Mouse (Mus musculus) Patski (cell line): ENCODE results near the gene Ggta1. TPM values are rescaled to one million over a fixed set of nuclear protein-coding genes. Genes with fewer than 3 reads are reported as not detected.

ENCODE experiments used
- ATAC-seq: fragments of 100-300 bp; one replicate; pipeline ENCODE4 v1.8.0; 2021
- CTCF ChIA-PET: fragments of 350-600 bp; sonication (Branson Sonifier 250); formaldehyde crosslinking; loops from one replicate; lab custom pipeline; 2022; ENCODE audit warnings: inconsistent platforms; lab: Charles Lee
- POLR2A ChIA-PET: fragments of 350-600 bp; sonication (Branson Sonifier 250); formaldehyde crosslinking; loops from one replicate; lab custom pipeline; 2022; ENCODE audit warnings: antibody characterized with exemption, inconsistent platforms; lab: Charles Lee
- DNase-seq: peaks from one replicate; pipeline ENCODE4 v3.0.0-alpha.2; 2011; ENCODE audit warnings: low read depth, low spot score
- H3K27me3 ChIP-seq: fragments of 371-371 bp; one replicate; pipeline ENCODE4 v1.5.1; 2021
- CTCF ChIP-seq: fragments of 100-300 bp; IDR thresholded peaks from one replicate; pipeline ENCODE4 v1.5.1; 2021
- in situ Hi-C: fragments of 300-500 bp; cut with MboI; formaldehyde crosslinking; loops from 3 replicates; pipeline ENCODE4 v1.11.1; 2018; ENCODE audit warnings: low pct_unique_long_range_greater_than_20kb, mixed read lengths
- polyA plus RNA-seq: library from polyadenylated mRNA; unstranded; gene quantifications from one replicate; pipeline ENCODE4 v1.2.3, GENCODE M21; 2021

The Ggta1 gene
- polyA plus RNA-seq, 1 experiment from 2014 or later = 25.5 TPM

DNA sequence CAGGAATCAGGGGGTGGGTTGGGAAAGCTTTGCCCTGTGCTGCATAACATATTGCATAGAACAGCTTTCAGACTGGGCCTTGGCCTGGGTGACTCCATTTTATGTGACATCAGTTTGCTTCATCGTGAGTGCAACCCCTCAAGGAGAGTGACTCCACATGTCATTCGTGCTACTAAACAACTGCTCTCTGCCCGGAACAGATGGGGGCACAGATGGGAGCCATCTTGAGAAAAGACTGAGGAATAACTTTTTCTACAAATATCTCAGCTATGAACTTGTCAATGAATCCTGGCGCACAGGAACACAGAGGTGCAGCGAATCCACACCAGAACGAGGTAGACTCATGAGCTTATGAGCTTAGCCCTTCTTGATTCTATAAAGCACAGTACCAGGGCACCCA is 14.3 kb upstream of the Ggta1 start:
- in situ Hi-C loops = no loop called here
- ChIA-PET CTCF (interaction anchor here (1.1 to 1.5 kb wide), 2 partner anchors 12 to 262 kb away, joined by 3 to 5 read pairs; no protein-coding TSS in a partner anchor), POLR2A (interaction anchor here (1.1 kb wide), 1 partner anchor 18 kb away, joined by 3 read pairs; no protein-coding TSS in a partner anchor)
- TF ChIP-seq CTCF = no peak
- DNase-seq = no peak
- ATAC-seq = no peak
- H3K27me3 ChIP-seq = no peaks in the 10 kb centered on the region

DNA sequence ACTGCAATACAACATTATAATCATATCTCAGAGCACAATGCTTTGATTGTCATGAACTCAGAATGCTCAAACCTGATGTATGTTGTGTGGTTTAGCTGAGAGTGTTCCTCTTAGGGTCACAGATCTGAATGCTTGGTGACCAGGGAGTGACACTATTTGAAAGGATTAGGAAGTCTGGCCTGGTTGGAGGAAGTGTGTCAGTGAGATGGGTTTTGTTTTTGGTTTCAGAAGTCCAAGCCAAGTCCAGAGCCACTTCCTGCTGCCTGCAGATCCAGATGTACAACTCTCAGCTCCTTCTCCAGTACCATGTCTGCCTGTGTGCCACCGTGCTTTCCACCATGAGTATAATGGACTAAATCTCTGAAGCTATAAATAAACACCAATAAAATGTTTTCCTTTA is 11.9 kb upstream of the Ggta1 start:
- no peaks in the 10 kb centered on the region for H3K27me3 ChIP-seq
- POLR2A ChIA-PET = no interaction called here
- ATAC-seq (no peak), DNase-seq (no peak)
- in situ Hi-C loops = no loop called here
- CTCF ChIA-PET = no interaction called here
- no peak for TF ChIP-seq CTCF

DNA sequence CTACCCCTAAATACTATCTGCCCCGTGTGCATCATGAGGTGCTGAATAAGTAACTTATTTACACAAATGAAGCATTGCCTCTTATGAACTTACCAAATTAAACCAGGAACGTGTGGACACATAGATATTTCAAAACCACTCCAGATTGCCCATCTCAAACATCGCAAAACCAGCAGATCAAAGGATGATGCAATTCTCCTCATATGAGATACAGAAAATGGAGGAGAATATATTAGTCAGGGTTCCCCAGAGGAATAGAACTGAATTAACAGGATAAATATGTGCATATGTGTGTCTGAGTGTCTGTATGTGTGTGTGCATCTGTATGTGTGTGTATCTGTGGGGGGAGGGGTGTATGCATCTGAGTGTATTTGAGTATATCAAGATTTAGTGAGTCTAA is 6.2 kb upstream of the Ggta1 start:
- ATAC-seq (no peak), DNase-seq (no peak)
- H3K27me3 ChIP-seq = no peaks in the 10 kb centered on the region
- ChIA-PET POLR2A (no interaction called here), CTCF (no interaction called here)
- no peak for TF ChIP-seq CTCF
- in situ Hi-C loops = no loop called here

DNA sequence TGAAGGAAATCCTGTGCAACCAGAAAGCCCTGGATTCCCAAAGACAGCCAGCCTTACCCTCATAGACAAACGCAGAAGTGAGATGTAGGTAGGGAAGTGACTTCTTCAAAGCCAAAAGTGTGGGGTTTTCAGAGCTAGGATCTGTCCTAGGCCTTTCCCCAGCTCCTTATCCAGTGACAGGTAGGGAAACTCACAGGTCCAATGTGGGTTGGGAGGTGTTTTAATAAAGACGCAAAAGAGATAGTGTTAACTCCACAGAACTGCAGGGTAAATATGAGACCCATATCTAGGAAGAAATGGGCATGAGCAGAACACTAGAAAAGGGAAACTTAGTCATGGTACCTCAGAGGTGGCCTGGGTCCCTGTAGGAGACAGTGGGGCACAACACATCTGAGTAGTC is 5.2 kb upstream of the Ggta1 start:
- in situ Hi-C loops = no loop called here
- no peak for TF ChIP-seq CTCF
- no peak for DNase-seq
- no peaks in the 10 kb centered on the region for H3K27me3 ChIP-seq
- POLR2A ChIA-PET = no interaction called here
- CTCF ChIA-PET = interaction anchor here (0.9 kb wide), 1 partner anchor 71 kb away, joined by 3 read pairs; no protein-coding TSS in a partner anchor
- no peak for ATAC-seq

DNA sequence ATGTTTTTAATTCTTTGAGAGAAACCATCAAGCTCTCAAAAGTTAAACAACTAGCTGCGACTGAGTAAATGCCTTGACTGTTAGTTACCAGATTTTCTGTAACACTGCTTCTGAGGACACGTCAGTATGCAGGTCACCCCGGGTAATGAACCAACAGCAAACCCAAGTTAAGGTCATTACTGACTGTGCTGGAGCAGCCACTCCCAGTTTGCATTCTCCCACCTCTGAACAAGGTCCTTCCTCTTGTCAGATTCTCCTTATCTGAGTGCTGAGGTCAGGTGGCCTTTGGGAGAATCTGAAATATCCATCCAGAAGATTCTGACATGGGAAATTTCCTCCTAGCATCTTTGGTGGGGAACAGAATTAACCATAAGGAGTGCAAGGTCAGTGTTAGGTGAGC is 4.8 kb upstream of the Ggta1 start:
- ChIA-PET POLR2A (no interaction called here), CTCF (interaction anchor here (0.9 kb wide), 1 partner anchor 70 kb away, joined by 3 read pairs; no protein-coding TSS in a partner anchor)
- ATAC-seq (no peak), DNase-seq (no peak)
- in situ Hi-C loops = no loop called here
- no peak for TF ChIP-seq CTCF
- no peaks in the 10 kb centered on the region for H3K27me3 ChIP-seq

DNA sequence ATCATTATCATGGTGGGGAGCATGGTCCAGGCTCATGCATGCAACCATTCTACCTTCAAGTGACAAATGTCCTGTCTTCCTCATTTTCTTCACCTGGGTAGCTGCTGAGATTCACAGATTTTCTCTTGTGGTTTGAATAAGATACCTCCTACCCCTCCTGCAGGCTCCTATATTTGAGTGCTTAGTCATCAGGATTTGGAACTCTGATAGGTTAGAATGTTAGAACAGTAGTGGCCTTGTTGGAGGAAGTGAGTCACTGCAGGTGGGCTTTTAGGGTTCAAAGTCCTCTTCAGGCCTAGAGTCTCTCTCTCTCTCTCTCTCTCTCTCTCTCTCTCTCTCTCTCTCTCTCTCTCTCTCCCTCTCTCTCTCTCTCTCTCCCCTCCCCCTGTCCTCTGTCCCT is 2.6 kb upstream of the Ggta1 start:
- in situ Hi-C loops = no loop called here
- ChIA-PET CTCF (interaction anchor here (1.8 kb wide), 1 partner anchor 12 kb away, joined by 5 read pairs; no protein-coding TSS in a partner anchor), POLR2A (no interaction called here)
- no peaks in the 10 kb centered on the region for H3K27me3 ChIP-seq
- ATAC-seq = no peak
- no peak for DNase-seq
- no peak for TF ChIP-seq CTCF

- POLR2A ChIA-PET = no interaction called here
- in situ Hi-C loops = no loop called here
- CTCF ChIA-PET = interaction anchor here (0.7 to 1.8 kb wide), 2 partner anchors 13 to 21 kb away, joined by 3 to 5 read pairs; no protein-coding TSS in a partner anchor
- no peak for ATAC-seq
- no peak for DNase-seq
- H3K27me3 ChIP-seq = no peaks in the 10 kb centered on the region
- no peak for TF ChIP-seq CTCF
Observed at GRCm38 (mm10) chr2:35464548-35464947, 1.5 kb upstream of the Ggta1 start.

DNA sequence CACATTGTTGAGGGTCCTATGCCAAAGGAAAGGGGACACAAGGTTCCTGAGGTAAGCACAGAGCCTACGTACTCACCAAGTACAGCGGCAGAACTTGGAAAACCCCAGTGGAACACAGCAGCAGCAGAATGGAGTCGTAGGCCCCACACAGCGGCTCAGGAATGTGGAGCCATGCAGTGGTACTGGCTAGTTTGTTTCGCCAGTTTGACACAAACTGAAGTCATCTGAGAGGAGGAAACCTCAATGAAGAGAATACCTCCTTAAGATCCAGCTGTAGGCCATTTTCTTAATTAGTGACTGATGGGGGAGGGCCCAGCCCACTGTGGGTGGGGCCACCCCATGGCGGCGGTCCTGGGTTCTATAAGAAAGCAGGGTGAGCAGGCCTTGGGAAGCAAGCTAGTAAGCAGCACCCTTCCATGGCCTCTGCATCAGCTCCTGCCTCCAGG is 1.1 kb upstream of the Ggta1 start:
- POLR2A ChIA-PET = no interaction called here
- CTCF ChIA-PET = interaction anchor here (0.7 to 1.8 kb wide), 2 partner anchors 13 to 22 kb away, joined by 3 to 5 read pairs; no protein-coding TSS in a partner anchor
- no peak for ATAC-seq
- DNase-seq = no peak
- H3K27me3 ChIP-seq = no peaks in the 10 kb centered on the region
- in situ Hi-C loops = no loop called here
- no peak for TF ChIP-seq CTCF

GRCm38 (mm10) chr2:35463372-35464088 is 499 bp upstream of the Ggta1 start:
- POLR2A ChIA-PET = no interaction called here
- H3K27me3 ChIP-seq = no peaks in the 10 kb centered on the region
- CTCF ChIA-PET = no interaction called here
- no peak for TF ChIP-seq CTCF
- in situ Hi-C loops = no loop called here
- no peak for ATAC-seq
- DNase-seq = no peak

- H3K27me3 ChIP-seq = no peaks in the 10 kb centered on the region
- ATAC-seq (peak; percentile 51), DNase-seq (no peak)
- ChIA-PET CTCF (no interaction called here), POLR2A (no interaction called here)
- TF ChIP-seq CTCF = no peak
- in situ Hi-C loops = no loop called here
Observed at GRCm38 (mm10) chr2:35461971-35462787, 852 bp downstream of the Ggta1 start.
